Mouse (Mus musculus) limb, embryonic 10.5 days (tissue): Measurements from ENCODE around the gene P2rx3. TPM values are rescaled to one million over a fixed set of nuclear protein-coding genes. Genes with fewer than 3 reads are reported as not detected.

ENCODE experiments used
- DNase-seq: peaks from one replicate; pipeline ENCODE4 v3.0.0-alpha.2; 2017; ENCODE audit warnings: low spot score
- H3K27ac ChIP-seq: fragments of 300-500 bp; sonication (generic); 2 replicates; pipeline ENCODE4 v1.5.1; 2016; ENCODE audit warnings: mild to moderate bottlenecking
- H3K27me3 ChIP-seq: fragments of 300-500 bp; sonication (generic); 2 replicates; pipeline ENCODE4 v1.6.1; 2016; ENCODE audit warnings: low read depth, mild to moderate bottlenecking; ENCODE audit not compliant: poor library complexity, severe bottlenecking
- H3K36me3 ChIP-seq: fragments of 300-500 bp; sonication (generic); 2 replicates; pipeline ENCODE4 v1.6.1; 2016; ENCODE audit warnings: mild to moderate bottlenecking, moderate library complexity
- H3K4me1 ChIP-seq: fragments of 300-500 bp; sonication (generic); 2 replicates; pipeline ENCODE4 v1.6.1; 2016
- H3K4me3 ChIP-seq: fragments of 300-500 bp; sonication (generic); 2 replicates; pipeline ENCODE4 v1.5.1; 2016; ENCODE audit warnings: mild to moderate bottlenecking, moderate library complexity
- H3K9me3 ChIP-seq: fragments of 300-500 bp; sonication (generic); replicated peaks from 2 replicates; pipeline ENCODE4 v1.6.1; 2016; ENCODE audit warnings: mild to moderate bottlenecking
- WGBS: fragments of 180-500 bp; shearing (Covaris S2); methylation state at CpG from one replicate; pipeline ENCODE4 v1.1.7; 2016; 5-methylcytosine and 5-hydroxymethylcytosine counted together
- polyA plus RNA-seq: library from polyadenylated mRNA; unstranded; fragments of >200 nt; fragmentation: Nextera tagmentation; extraction: Ambion mirVana; gene quantifications from 2 replicates; pipeline ENCODE4 v1.2.1, GENCODE M21; 2016

The P2rx3 gene
- polyA plus RNA-seq, 1 experiment from 2014 or later: 2.8 TPM

GRCm38 (mm10) chr2:85030989-85031388 lies 6.3 kb downstream of the P2rx3 start:
- Histone ChIP-seq H3K9me3 (no peaks in the 10 kb centered on the region), H3K27me3 (no peaks in the 10 kb centered on the region), H3K36me3 (no peaks in the 10 kb centered on the region), H3K4me3 (no peak overlapping the region), H3K27ac (no peak overlapping the region), H3K4me1 (no peaks in the 10 kb centered on the region)
- WGBS: 67% methylated on average over 6 of the region's 6 CpGs
- DNase-seq: no peak

GRCm38 (mm10) chr2:85029897-85030296 lies 7.4 kb downstream of the P2rx3 start:
- H3K36me3 ChIP-seq: no peaks in the 10 kb centered on the region
- H3K27me3 ChIP-seq: no peaks in the 10 kb centered on the region
- H3K27ac ChIP-seq: no peak overlapping the region
- 42% methylated on average over 6 of the region's 6 CpGs for WGBS
- no peaks in the 10 kb centered on the region for H3K4me1 ChIP-seq
- DNase-seq: no peak
- H3K9me3 ChIP-seq: no peaks in the 10 kb centered on the region
- H3K4me3 ChIP-seq: no peak overlapping the region

GRCm38 (mm10) chr2:85027281-85027680 lies 10.0 kb downstream of the P2rx3 start:
- Histone ChIP-seq H3K4me1 (no peaks in the 10 kb centered on the region), H3K4me3 (no peak overlapping the region), H3K9me3 (no peaks in the 10 kb centered on the region), H3K36me3 (no peaks in the 10 kb centered on the region), H3K27ac (no peak overlapping the region), H3K27me3 (no peaks in the 10 kb centered on the region)
- WGBS: 77% methylated on average over 5 of the region's 5 CpGs
- DNase-seq: no peak

GRCm38 (mm10) chr2:85026178-85026577 lies 11.1 kb downstream of the P2rx3 start:
- no peak for DNase-seq
- no peaks in the 10 kb centered on the region for H3K36me3 ChIP-seq
- no peaks in the 10 kb centered on the region for H3K27me3 ChIP-seq
- no peak overlapping the region for H3K27ac ChIP-seq
- no peak overlapping the region for H3K4me3 ChIP-seq
- 76% methylated on average over 3 of the region's 3 CpGs for WGBS
- no peaks in the 10 kb centered on the region for H3K9me3 ChIP-seq
- no peaks in the 10 kb centered on the region for H3K4me1 ChIP-seq

- no peak overlapping the region for H3K4me3 ChIP-seq
- H3K36me3 ChIP-seq: no peaks in the 10 kb centered on the region
- no peaks in the 10 kb centered on the region for H3K4me1 ChIP-seq
- no peaks in the 10 kb centered on the region for H3K9me3 ChIP-seq
- no peaks in the 10 kb centered on the region for H3K27me3 ChIP-seq
- no peak for DNase-seq
- H3K27ac ChIP-seq: no peak overlapping the region
- WGBS: 18% methylated on average over 4 of the region's 4 CpGs
Measured at GRCm38 (mm10) chr2:85022043-85022442, 15.2 kb downstream of the P2rx3 start.

- Histone ChIP-seq H3K36me3 (no peaks in the 10 kb centered on the region), H3K4me3 (no peak overlapping the region), H3K9me3 (no peaks in the 10 kb centered on the region), H3K4me1 (peaks cover 5% of the 10 kb centered on the region; the same call in 1 of the 2 replicates), H3K27ac (no peak overlapping the region), H3K27me3 (no peaks in the 10 kb centered on the region)
- DNase-seq: no peak
- WGBS: 38% methylated on average over 3 of the region's 3 CpGs
Measured at GRCm38 (mm10) chr2:85014588-85014982, 22.7 kb downstream of the P2rx3 start.

- Histone ChIP-seq H3K27me3 (no peaks in the 10 kb centered on the region), H3K27ac (no peak overlapping the region), H3K36me3 (no peaks in the 10 kb centered on the region), H3K4me3 (no peak overlapping the region), H3K9me3 (no peaks in the 10 kb centered on the region), H3K4me1 (peaks cover 5% of the 10 kb centered on the region; the same call in 1 of the 2 replicates)
- no peak for DNase-seq
- 85% methylated on average over 5 of the region's 5 CpGs for WGBS
Measured at GRCm38 (mm10) chr2:85013826-85014587, 23.3 kb downstream of the P2rx3 start.

GRCm38 (mm10) chr2:85012679-85013078 lies 24.6 kb downstream of the P2rx3 start:
- Histone ChIP-seq H3K36me3 (no peaks in the 10 kb centered on the region), H3K27me3 (no peaks in the 10 kb centered on the region), H3K27ac (no peak overlapping the region), H3K4me3 (no peak overlapping the region), H3K4me1 (peaks cover 5% of the 10 kb centered on the region; the same call in 1 of the 2 replicates), H3K9me3 (no peaks in the 10 kb centered on the region)
- no peak for DNase-seq
- 87% methylated on average over 14 of the region's 14 CpGs for WGBS

- no peaks in the 10 kb centered on the region for H3K27me3 ChIP-seq
- no peak overlapping the region for H3K27ac ChIP-seq
- no peak overlapping the region for H3K4me3 ChIP-seq
- peaks cover 5% of the 10 kb centered on the region; the same call in 1 of the 2 replicates for H3K4me1 ChIP-seq
- H3K36me3 ChIP-seq: no peaks in the 10 kb centered on the region
- no peaks in the 10 kb centered on the region for H3K9me3 ChIP-seq
- no peak for DNase-seq
- 70% methylated on average over 9 of the region's 9 CpGs for WGBS
Measured at GRCm38 (mm10) chr2:85011906-85012604, 25.2 kb downstream of the P2rx3 start.

GRCm38 (mm10) chr2:85009212-85009611 lies 28.1 kb downstream of the P2rx3 start:
- Histone ChIP-seq H3K36me3 (no peaks in the 10 kb centered on the region), H3K4me3 (no peak overlapping the region), H3K27me3 (no peaks in the 10 kb centered on the region), H3K4me1 (no peaks in the 10 kb centered on the region), H3K27ac (no peak overlapping the region), H3K9me3 (no peaks in the 10 kb centered on the region)
- WGBS: 46% methylated on average over 2 of the region's 2 CpGs
- DNase-seq: no peak

- 34% methylated on average over 4 of the region's 4 CpGs for WGBS
- Histone ChIP-seq H3K36me3 (no peaks in the 10 kb centered on the region), H3K27ac (no peak overlapping the region), H3K27me3 (no peaks in the 10 kb centered on the region), H3K4me1 (no peaks in the 10 kb centered on the region), H3K4me3 (no peak overlapping the region), H3K9me3 (no peaks in the 10 kb centered on the region)
- no peak for DNase-seq
Measured at GRCm38 (mm10) chr2:85007729-85008128, 29.5 kb downstream of the P2rx3 start.

GRCm38 (mm10) chr2:85006600-85006999 lies 30.7 kb downstream of the P2rx3 start:
- WGBS: 88% methylated on average over 7 of the region's 7 CpGs
- DNase-seq: no peak

GRCm38 (mm10) chr2:85004341-85004740 lies 32.9 kb downstream of the P2rx3 start:
- Histone ChIP-seq H3K27me3 (no peaks in the 10 kb centered on the region), H3K9me3 (no peaks in the 10 kb centered on the region), H3K36me3 (no peaks in the 10 kb centered on the region), H3K4me3 (no peak overlapping the region), H3K27ac (no peak overlapping the region), H3K4me1 (no peaks in the 10 kb centered on the region)
- DNase-seq: no peak
- 89% methylated on average over 4 of the region's 4 CpGs for WGBS

More at GRCm38 (mm10) chr2:85006600-85006999, 30.7 kb downstream of the P2rx3 start:
- Histone ChIP-seq H3K4me3 (no peak overlapping the region), H3K27ac (no peak overlapping the region), H3K9me3 (no peaks in the 10 kb centered on the region), H3K36me3 (no peaks in the 10 kb centered on the region), H3K27me3 (no peaks in the 10 kb centered on the region), H3K4me1 (no peaks in the 10 kb centered on the region)
